19 mouse cellular contexts compared by ENCODE assay signal in the genomic region with DNA sequence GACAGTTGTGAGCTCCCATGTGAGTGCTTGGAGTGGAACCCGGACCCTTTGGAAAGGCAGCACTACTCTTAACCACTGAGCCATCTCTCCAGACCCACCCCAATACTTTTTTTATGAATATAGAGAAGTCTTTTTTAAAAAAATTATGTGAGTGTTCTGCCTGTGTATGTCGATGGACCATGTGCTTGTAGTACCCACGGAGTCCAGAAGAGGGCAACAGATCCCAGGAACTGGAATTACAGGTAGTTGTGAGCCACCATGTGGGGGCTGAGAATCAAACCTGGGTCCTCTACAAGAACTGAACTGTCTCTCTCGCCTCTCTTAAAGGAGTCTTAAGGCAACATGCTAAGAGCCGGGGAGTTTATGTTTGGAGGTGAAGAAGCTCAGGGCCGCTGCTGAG. TPM values are rescaled to one million over a fixed set of nuclear protein-coding genes. Genes with fewer than 3 reads are reported as not detected.
DNase-seq lines count a peak whose midpoint lies in the region; ATAC-seq and TF ChIP-seq lines count a peak whose summit lies in the region.
"Had no signal": no experiment of that assay in that cellular context is flagged by ENCODE, and none has a peak within 500 bp of the region (broad histone marks: within the 10 kb centered on the region; RNA-seq: fewer than 3 reads in every experiment).

No protein-coding gene starts in this region.

- no peaks in the 10 kb centered on the region for H3K4me1 ChIP-seq in cerebellum, adult 2 months (ENCODE audit: control insufficient read depth, insufficient read depth, low read length)
- no peaks in the 10 kb centered on the region for H3K4me1 ChIP-seq in limb, embryonic 11.5 days (ENCODE audit: control insufficient read depth, insufficient read depth, low read length)
- peaks cover 13% of the 10 kb centered on the region for H3K4me1 ChIP-seq in limb, embryonic 10.5 days
- H3K4me1 ChIP-seq in midbrain, embryonic 14.5 days (ENCODE audit: control insufficient read depth, insufficient read depth, low read length) = no peaks in the 10 kb centered on the region

- no peak for ATAC-seq in limb, embryonic 11.5 days (ENCODE audit: insufficient number of reproducible peaks, low FRiP score, low TSS enrichment, low read depth)
- ATAC-seq in monocyte, adult 5-6 weeks (replicated peaks; ENCODE audit: insufficient number of reproducible peaks, low FRiP score, low TSS enrichment, poor library complexity, severe bottlenecking) = no peak
- no peak for ATAC-seq in midbrain, embryonic 14.5 days (ENCODE audit: low FRiP score, low TSS enrichment)
- ATAC-seq: forebrain, embryonic 16.5 days had no signal

- WGBS in cerebellum, adult 2 months = 89% methylated on average over 6 of the region's 6 CpGs
- 88% methylated on average over 6 of the region's 6 CpGs for WGBS in limb, embryonic 11.5 days
- 89% methylated on average over 6 of the region's 6 CpGs for WGBS in limb, embryonic 10.5 days
- 92% methylated on average over 6 of the region's 6 CpGs for WGBS in midbrain, embryonic 14.5 days

- no peak overlapping the region for H3K9ac ChIP-seq in limb, embryonic 11.5 days (ENCODE audit: low read length)
- H3K9ac ChIP-seq in midbrain, embryonic 14.5 days (replicated peaks; ENCODE audit: low read length) = no peak overlapping the region
- H3K9ac ChIP-seq: embryonic facial prominence, embryonic 15.5 days; heart, embryonic 13.5 days; liver, embryonic 15.5 days; stomach, embryonic 15.5 days had no signal

- no peaks in the 10 kb centered on the region for H3K36me3 ChIP-seq in limb, embryonic 11.5 days (ENCODE audit: control insufficient read depth, insufficient read depth, low read length)
- no peaks in the 10 kb centered on the region for H3K36me3 ChIP-seq in limb, embryonic 10.5 days
- no peaks in the 10 kb centered on the region for H3K36me3 ChIP-seq in midbrain, embryonic 14.5 days (ENCODE audit: control insufficient read depth, insufficient read depth, low read length)
- H3K36me3 ChIP-seq: embryonic facial prominence, embryonic 15.5 days; heart, embryonic 13.5 days; liver, embryonic 15.5 days; stomach, embryonic 15.5 days had no signal

- H3K4me2 ChIP-seq in limb, embryonic 11.5 days (ENCODE audit: low read depth, severe bottlenecking) = no peak overlapping the region
- H3K4me2 ChIP-seq in midbrain, embryonic 14.5 days (ENCODE audit: low read length) = no peak overlapping the region
- H3K4me2 ChIP-seq: embryonic facial prominence, embryonic 15.5 days; heart, embryonic 13.5 days; liver, embryonic 15.5 days; stomach, embryonic 15.5 days had no signal

- no peak for TF ChIP-seq POLR2A in cerebellum, adult 2 months (IDR thresholded peaks at IDR 0.05; ENCODE audit: borderline replicate concordance, insufficient read depth, low read length)

- DNase-seq in cerebellum, adult 2 months = no peak
- no peak for DNase-seq in cerebellum, adult 18-20 months
- peak; percentile 34 for DNase-seq in limb, embryonic 11.5 days (ENCODE audit: low spot score)
- DNase-seq in limb, embryonic 10.5 days (ENCODE audit: low spot score) = no peak
- DNase-seq in thymus, postnatal 4 days = peak; percentile 47
- no peak for DNase-seq in thymus, adult 18-20 months
- DNase-seq in midbrain, embryonic 14.5 days = no peak
- DNase-seq: adrenal gland, postnatal 25 days; gastrocnemius, postnatal 25 days; kidney, postnatal 4 days; right cerebral cortex, postnatal 14 days had no signal

- no peak overlapping the region for H3K27ac ChIP-seq in cerebellum, adult 2 months (ENCODE audit: insufficient read depth, low read length)
- H3K27ac ChIP-seq in limb, embryonic 11.5 days (replicated peaks; ENCODE audit: low read depth, low read length) = no peak overlapping the region
- no peak overlapping the region for H3K27ac ChIP-seq in limb, embryonic 10.5 days
- H3K27ac ChIP-seq in midbrain, embryonic 14.5 days (replicated peaks; ENCODE audit: low read depth, low read length) = no peak overlapping the region
- H3K27ac ChIP-seq: embryonic facial prominence, embryonic 15.5 days; heart, embryonic 13.5 days; liver, embryonic 15.5 days; stomach, embryonic 15.5 days had no signal

- H3K9me3 ChIP-seq in limb, embryonic 11.5 days (ENCODE audit: control insufficient read depth, low read length) = no peaks in the 10 kb centered on the region
- H3K9me3 ChIP-seq in limb, embryonic 10.5 days (replicated peaks) = no peaks in the 10 kb centered on the region
- no peaks in the 10 kb centered on the region for H3K9me3 ChIP-seq in midbrain, embryonic 14.5 days (ENCODE audit: control insufficient read depth, low read length)
- H3K9me3 ChIP-seq: embryonic facial prominence, embryonic 15.5 days; heart, embryonic 13.5 days; liver, embryonic 15.5 days; stomach, embryonic 15.5 days had no signal

- H3K27me3 ChIP-seq in cerebellum, adult 2 months (ENCODE audit: control insufficient read depth, insufficient read depth, low read length) = no peaks in the 10 kb centered on the region
- no peaks in the 10 kb centered on the region for H3K27me3 ChIP-seq in limb, embryonic 11.5 days (ENCODE audit: control insufficient read depth, insufficient read depth, low read length)
- H3K27me3 ChIP-seq in limb, embryonic 10.5 days (ENCODE audit: low read depth, poor library complexity, severe bottlenecking) = no peaks in the 10 kb centered on the region
- no peaks in the 10 kb centered on the region for H3K27me3 ChIP-seq in midbrain, embryonic 14.5 days (ENCODE audit: control insufficient read depth, insufficient read depth, low read length)
- H3K27me3 ChIP-seq: embryonic facial prominence, embryonic 15.5 days; liver, embryonic 15.5 days; megakaryocyte, embryonic 14.5 days; stomach, embryonic 15.5 days had no signal

- H3K4me3 ChIP-seq in cerebellum, adult 2 months (replicated peaks; ENCODE audit: insufficient read depth, low read depth, low read length) = no peak overlapping the region
- no peak overlapping the region for H3K4me3 ChIP-seq in limb, embryonic 11.5 days (ENCODE audit: low read depth, low read length)
- H3K4me3 ChIP-seq in limb, embryonic 10.5 days = no peak overlapping the region
- no peak overlapping the region for H3K4me3 ChIP-seq in midbrain, embryonic 14.5 days (replicated peaks; ENCODE audit: low read depth, low read length)
- H3K4me3 ChIP-seq: embryonic facial prominence, embryonic 15.5 days; heart, embryonic 13.5 days; liver, embryonic 15.5 days; megakaryocyte, embryonic 14.5 days; myocyte; stomach, embryonic 15.5 days had no signal

- TF ChIP-seq CTCF in cerebellum, adult 2 months (IDR thresholded peaks at IDR 0.05; ENCODE audit: borderline replicate concordance, insufficient read depth, low read depth, low read length) = peak; percentile 19; the same call in 1 of the 2 replicates

RNA-seq across cellular contexts. Expression of a gene that starts 39.0 kb away (rescaled TPM):
- polyA plus RNA-seq in cerebellum, adult 2 months (2012; rRNA removed) = 20.4 and 23.2 TPM in 2 replicates
- 140 and 149 TPM in 2 replicates for polyA plus RNA-seq in limb, embryonic 11.5 days (2014; fragmentation: Nextera tagmentation; extraction: Ambion mirVana)
- polyA plus RNA-seq in limb, embryonic 10.5 days (2016; fragmentation: Nextera tagmentation; extraction: Ambion mirVana) = 88.4 and 96.4 TPM in 2 replicates
- total RNA-seq in monocyte, adult 5-6 weeks (2017) = 42.9 to 74.7 TPM (median 44.7 TPM) in 3 replicates
- 32.3 and 52.3 TPM in 2 replicates for polyA plus RNA-seq in midbrain, embryonic 14.5 days (2014; fragmentation: Nextera tagmentation; extraction: Ambion mirVana)

Comparison
In these comparisons a context has a peak if more than half of its experiments do, and no peak if none do; other contexts are left out.
1. DNase-seq: peak in limb, embryonic 11.5 days (single experiment) and thymus, postnatal 4 days (single experiment); none in cerebellum, adult 2 months (0 of 2), cerebellum, adult 18-20 months (0 of 2), limb, embryonic 10.5 days (single experiment), thymus, adult 18-20 months (0 of 2) and midbrain, embryonic 14.5 days (single experiment).